Mouse (Mus musculus) spleen, postnatal 4 days (tissue): Measurements from ENCODE around the gene Gtf2f2.

Experiments
- DNase-seq, 2 experiments: peaks; one replicate each; pipeline ENCODE4 v3.0.0; 2022; ENCODE audit warnings: low spot score in 2 of 2

The Gtf2f2 gene

GRCm38 (mm10) chr14:75863549-75864409 is 146.9 kb downstream of the Gtf2f2 start:
- no peak for DNase-seq

- DNase-seq: no peak
These were observed 148.0 kb downstream of the Gtf2f2 start for GRCm38 (mm10) chr14:75862701-75863100.

GRCm38 (mm10) chr14:75859619-75860018 is 151.0 kb downstream of the Gtf2f2 start:
- no peak for DNase-seq

- DNase-seq: no peak
These were observed 152.5 kb downstream of the Gtf2f2 start for GRCm38 (mm10) chr14:75858181-75858580.

- DNase-seq: no peak
These were observed 155.2 kb downstream of the Gtf2f2 start for GRCm38 (mm10) chr14:75855263-75855992.

GRCm38 (mm10) chr14:75852016-75852415 is 158.6 kb downstream of the Gtf2f2 start:
- no peak for DNase-seq

GRCm38 (mm10) chr14:75850819-75851218 is 159.8 kb downstream of the Gtf2f2 start:
- DNase-seq: no peak

- no peak for DNase-seq
These were observed 160.7 kb downstream of the Gtf2f2 start for GRCm38 (mm10) chr14:75849842-75850568.

- DNase-seq: no peak
These were observed 161.4 kb downstream of the Gtf2f2 start for GRCm38 (mm10) chr14:75849236-75849635.

GRCm38 (mm10) chr14:75848482-75848881 is 162.2 kb downstream of the Gtf2f2 start:
- no peak for DNase-seq

GRCm38 (mm10) chr14:75847669-75848068 is 163.0 kb downstream of the Gtf2f2 start:
- DNase-seq: no peak
